Mouse (Mus musculus): ENCODE data around the gene Epp13. TPM values are rescaled to one million over a fixed set of nuclear protein-coding genes. Genes with fewer than 3 reads are reported as not detected.
"Not testable (repeated sequence)": the region's sequence is repeated elsewhere in the genome, so short reads cannot be mapped to it uniquely, and the experiment has no call there.

Gene Epp13
- polyA plus RNA-seq (2014; fragmentation: Nextera tagmentation; extraction: Ambion mirVana) = not detected in 2 replicates

DNA sequence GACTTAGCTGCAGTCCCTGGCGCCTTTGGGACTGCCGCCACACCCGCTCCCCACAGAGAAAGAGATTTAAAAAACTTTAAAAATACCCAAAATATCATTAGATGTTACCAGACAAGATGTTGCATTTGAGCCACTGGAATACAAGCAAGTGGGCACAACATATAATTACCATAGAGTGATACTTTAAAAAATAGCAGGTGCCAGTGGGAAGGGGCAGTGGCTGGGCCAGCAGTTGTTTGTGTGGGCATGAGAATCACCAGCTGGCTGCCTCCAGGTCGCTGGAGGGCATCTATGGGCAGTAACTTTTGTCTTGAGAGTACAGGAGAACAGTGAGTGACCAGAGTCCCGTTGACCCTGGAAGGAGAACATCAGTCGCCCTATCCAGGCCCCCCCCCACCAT, at the start of gene Epp13:
Epp13 (plus strand) TSS at position 301 of the 400 bp plus-strand sequence.
- no peaks in the 10 kb centered on the region for H3K27me3 ChIP-seq (ENCODE audit: control insufficient read depth, insufficient read depth, low read length)
- H3K36me3 ChIP-seq (ENCODE audit: control insufficient read depth, insufficient read depth, low read length) = no peaks in the 10 kb centered on the region
- ATAC-seq (replicated peaks; ENCODE audit: insufficient number of reproducible peaks, low FRiP score, low TSS enrichment) = no peak
- no peak within 1 kb of the TSS for H3K4me2 ChIP-seq
- WGBS (ENCODE audit: insufficient replicate concordance) = 87% methylated on average over 6 of the region's 6 CpGs
- no peak within 1 kb of the TSS for H3K9ac ChIP-seq (ENCODE audit: low read depth, low read length)
- H3K4me3 ChIP-seq (ENCODE audit: low read depth, low read length) = no peak within 1 kb of the TSS
- no peak within 1 kb of the TSS for H3K27ac ChIP-seq (ENCODE audit: low read depth, low read length)
- H3K4me1 ChIP-seq (ENCODE audit: control insufficient read depth, insufficient read depth, low read length) = no peaks in the 10 kb centered on the region
- H3K9me3 ChIP-seq (replicated peaks; ENCODE audit: control insufficient read depth, low read length) = peaks cover 4% of the 10 kb centered on the region; the same call in 1 of the 2 replicates

DNA sequence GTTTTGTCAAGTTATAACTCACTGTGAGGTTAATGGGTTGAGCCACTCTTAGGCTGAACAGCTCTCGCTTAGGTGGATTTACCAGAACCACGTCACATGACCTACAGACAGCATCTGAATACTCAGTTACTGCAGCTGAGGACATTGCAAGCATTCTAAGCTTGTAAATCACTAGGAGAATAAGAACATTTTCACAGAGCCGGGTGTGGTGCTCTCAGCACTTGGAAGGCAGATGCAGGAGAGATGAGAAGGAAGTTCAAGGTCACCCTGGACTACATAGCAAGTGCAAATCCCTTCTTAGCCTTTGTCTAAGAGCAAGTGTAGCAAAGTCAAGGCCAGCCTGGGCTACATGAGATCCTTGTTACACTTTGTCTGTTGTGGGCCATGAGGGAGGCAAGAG, 48.3 kb upstream of the Epp13 start:
- 69% methylated on average over 3 of the region's 3 CpGs for WGBS (ENCODE audit: insufficient replicate concordance)

GRCm38 (mm10) chr7:6213144-6213543, 39.4 kb upstream of the Epp13 start:
- no peaks in the 10 kb centered on the region for H3K36me3 ChIP-seq (ENCODE audit: control insufficient read depth, insufficient read depth, low read length)
- H3K9ac ChIP-seq (ENCODE audit: low read depth, low read length) = no peak overlapping the region
- no peak overlapping the region for H3K4me3 ChIP-seq (ENCODE audit: low read depth, low read length)
- H3K4me1 ChIP-seq (ENCODE audit: control insufficient read depth, insufficient read depth, low read length) = no peaks in the 10 kb centered on the region
- WGBS (ENCODE audit: insufficient replicate concordance) = 38% methylated on average over 5 of the region's 5 CpGs
- H3K27ac ChIP-seq (ENCODE audit: low read depth, low read length) = no peak overlapping the region
- no peak for ATAC-seq (replicated peaks; ENCODE audit: insufficient number of reproducible peaks, low FRiP score, low TSS enrichment)
- no peaks in the 10 kb centered on the region for H3K9me3 ChIP-seq (replicated peaks; ENCODE audit: control insufficient read depth, low read length)
- no peaks in the 10 kb centered on the region for H3K27me3 ChIP-seq (ENCODE audit: control insufficient read depth, insufficient read depth, low read length)
- no peak overlapping the region for H3K4me2 ChIP-seq

More for the DNA sequence above, 48.3 kb upstream of the Epp13 start:
- Histone ChIP-seq H3K9me3 (replicated peaks; ENCODE audit: control insufficient read depth, low read length) (no peaks in the 10 kb centered on the region), H3K4me1 (ENCODE audit: control insufficient read depth, insufficient read depth, low read length) (no peaks in the 10 kb centered on the region), H3K27me3 (ENCODE audit: control insufficient read depth, insufficient read depth, low read length) (no peaks in the 10 kb centered on the region), H3K36me3 (ENCODE audit: control insufficient read depth, insufficient read depth, low read length) (no peaks in the 10 kb centered on the region), H3K4me2 (no peak overlapping the region), H3K27ac (ENCODE audit: low read depth, low read length) (no peak overlapping the region), H3K9ac (ENCODE audit: low read depth, low read length) (no peak overlapping the region), H3K4me3 (ENCODE audit: low read depth, low read length) (no peak overlapping the region)
- no peak for ATAC-seq (replicated peaks; ENCODE audit: insufficient number of reproducible peaks, low FRiP score, low TSS enrichment)

DNA sequence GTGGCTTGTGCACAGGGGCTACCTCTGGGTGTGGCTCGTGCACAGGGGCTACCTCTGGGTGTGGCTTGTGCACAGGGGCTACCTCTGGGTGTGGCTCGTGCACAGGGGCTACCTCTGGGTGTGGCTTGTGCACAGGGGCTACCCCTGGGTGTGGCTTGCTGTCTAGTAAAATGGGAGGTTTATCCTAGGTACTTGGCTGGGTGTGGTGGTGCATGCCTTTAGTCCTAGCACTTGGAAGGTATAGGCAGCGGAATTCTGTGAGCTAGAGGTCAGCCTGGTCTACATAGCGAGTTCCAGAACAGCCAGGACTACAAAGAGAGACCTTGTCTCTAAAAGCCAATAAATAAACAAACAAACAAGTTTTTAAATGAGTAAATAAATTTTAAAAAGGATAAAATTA, 37.8 kb upstream of the Epp13 start:
- not testable (repeated sequence) for H3K4me3 ChIP-seq (ENCODE audit: low read depth, low read length); H3K27ac ChIP-seq (ENCODE audit: low read depth, low read length); H3K9me3 ChIP-seq (replicated peaks; ENCODE audit: control insufficient read depth, low read length); H3K27me3 ChIP-seq (ENCODE audit: control insufficient read depth, insufficient read depth, low read length); H3K4me1 ChIP-seq (ENCODE audit: control insufficient read depth, insufficient read depth, low read length); H3K36me3 ChIP-seq (ENCODE audit: control insufficient read depth, insufficient read depth, low read length); H3K9ac ChIP-seq (ENCODE audit: low read depth, low read length); H3K4me2 ChIP-seq; ATAC-seq (replicated peaks; ENCODE audit: insufficient number of reproducible peaks, low FRiP score, low TSS enrichment)
- 63% methylated on average over 4 of the region's 4 CpGs for WGBS (ENCODE audit: insufficient replicate concordance)

DNA sequence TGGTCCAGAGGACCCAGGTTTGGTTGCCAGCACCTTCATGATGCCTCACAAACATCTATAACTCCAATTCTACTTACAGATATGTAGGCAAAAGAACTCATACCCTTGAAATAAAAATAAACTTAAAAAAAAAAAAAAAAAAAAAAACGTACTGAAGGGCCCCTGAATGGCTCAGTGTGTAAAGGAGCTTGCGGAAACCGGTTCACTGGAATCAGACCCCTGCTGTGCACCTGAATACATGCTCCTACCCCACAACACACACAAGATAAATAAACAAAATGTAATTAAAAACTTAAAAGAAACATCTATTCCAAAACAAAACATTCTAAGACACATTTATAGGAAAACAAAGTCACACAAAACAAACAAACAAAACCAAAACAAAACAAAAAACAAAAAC, 32.4 kb upstream of the Epp13 start:
- Histone ChIP-seq H3K4me3 (ENCODE audit: low read depth, low read length) (no peak overlapping the region), H3K9ac (ENCODE audit: low read depth, low read length) (no peak overlapping the region), H3K27me3 (ENCODE audit: control insufficient read depth, insufficient read depth, low read length) (no peaks in the 10 kb centered on the region), H3K9me3 (replicated peaks; ENCODE audit: control insufficient read depth, low read length) (0 out of 2 replicates have a peak, but pooled peaks cover 3% of the 10 kb centered on the region), H3K4me1 (ENCODE audit: control insufficient read depth, insufficient read depth, low read length) (no peaks in the 10 kb centered on the region), H3K36me3 (ENCODE audit: control insufficient read depth, insufficient read depth, low read length) (no peaks in the 10 kb centered on the region), H3K4me2 (no peak overlapping the region), H3K27ac (ENCODE audit: low read depth, low read length) (no peak overlapping the region)
- WGBS (ENCODE audit: insufficient replicate concordance) = 39% methylated on average over 3 of the region's 3 CpGs
- ATAC-seq (replicated peaks; ENCODE audit: insufficient number of reproducible peaks, low FRiP score, low TSS enrichment) = no peak

DNA sequence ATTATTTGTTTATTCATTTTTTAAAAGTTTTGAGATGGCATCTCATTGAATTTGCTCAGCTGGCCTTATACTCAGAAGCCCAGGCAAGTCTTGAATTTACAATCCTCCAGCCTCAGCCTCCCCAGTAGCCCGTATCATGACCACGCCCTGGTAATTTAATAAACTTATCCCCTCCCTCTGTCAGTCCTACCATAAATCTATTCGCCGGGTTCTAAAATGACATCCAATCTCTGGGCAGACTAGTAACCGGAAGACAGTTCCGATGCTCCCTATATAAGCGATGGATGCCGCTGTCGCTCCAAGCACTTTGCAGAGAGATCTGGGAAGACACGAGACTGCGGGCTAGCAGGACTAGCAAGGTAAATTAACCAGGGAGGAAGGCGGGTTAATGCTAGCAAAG, 30.5 kb upstream of the Epp13 start, which contains the start of gene Zscan5b:
Zscan5b (plus strand) TSS at position 301 of the 400 bp plus-strand sequence.
- no peaks in the 10 kb centered on the region for H3K36me3 ChIP-seq (ENCODE audit: control insufficient read depth, insufficient read depth, low read length)
- no peaks in the 10 kb centered on the region for H3K27me3 ChIP-seq (ENCODE audit: control insufficient read depth, insufficient read depth, low read length)
- H3K9ac ChIP-seq (ENCODE audit: low read depth, low read length) = no peak within 1 kb of the TSS
- no peaks in the 10 kb centered on the region for H3K4me1 ChIP-seq (ENCODE audit: control insufficient read depth, insufficient read depth, low read length)
- H3K4me3 ChIP-seq (ENCODE audit: low read depth, low read length) = no peak within 1 kb of the TSS
- 87% methylated on average over 12 of the region's 12 CpGs for WGBS (ENCODE audit: insufficient replicate concordance)
- 0 out of 2 replicates have a peak, but pooled peaks cover 3% of the 10 kb centered on the region for H3K9me3 ChIP-seq (replicated peaks; ENCODE audit: control insufficient read depth, low read length)
- ATAC-seq (replicated peaks; ENCODE audit: insufficient number of reproducible peaks, low FRiP score, low TSS enrichment) = no peak
- no peak within 1 kb of the TSS for H3K27ac ChIP-seq (ENCODE audit: low read depth, low read length)
- H3K4me2 ChIP-seq = no peak within 1 kb of the TSS

DNA sequence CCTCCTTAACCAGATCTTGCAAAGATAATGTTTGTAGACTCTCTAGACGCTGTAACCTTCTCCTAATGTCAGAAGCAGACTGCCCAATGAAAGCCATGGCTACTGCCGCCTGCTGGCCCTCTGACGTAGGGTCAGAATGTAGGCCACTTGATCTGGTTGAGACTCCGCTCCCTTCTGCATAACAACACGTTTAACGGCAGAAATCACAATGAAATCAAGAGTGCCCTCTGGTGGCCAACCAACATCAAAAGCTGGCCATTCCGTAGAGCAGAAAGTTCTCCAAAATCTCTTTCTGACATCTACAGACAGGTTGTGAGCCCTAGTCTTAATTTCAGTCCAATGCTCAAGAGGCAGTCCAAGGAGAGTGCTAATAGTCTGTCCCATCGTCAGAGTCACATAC, 24.0 kb upstream of the Epp13 start:
- H3K27ac ChIP-seq (ENCODE audit: low read depth, low read length); H3K9ac ChIP-seq (ENCODE audit: low read depth, low read length); H3K36me3 ChIP-seq (ENCODE audit: control insufficient read depth, insufficient read depth, low read length); H3K27me3 ChIP-seq (ENCODE audit: control insufficient read depth, insufficient read depth, low read length); H3K4me1 ChIP-seq (ENCODE audit: control insufficient read depth, insufficient read depth, low read length); H3K4me2 ChIP-seq; ATAC-seq (replicated peaks; ENCODE audit: insufficient number of reproducible peaks, low FRiP score, low TSS enrichment); H3K4me3 ChIP-seq (ENCODE audit: low read depth, low read length): not testable (repeated sequence)
- WGBS (ENCODE audit: insufficient replicate concordance) = 57% methylated on average over 8 of the region's 8 CpGs
- peaks cover 14% of the 10 kb centered on the region for H3K9me3 ChIP-seq (replicated peaks; ENCODE audit: control insufficient read depth, low read length)

- Histone ChIP-seq H3K4me1 (ENCODE audit: control insufficient read depth, insufficient read depth, low read length) (no peaks in the 10 kb centered on the region), H3K27ac (ENCODE audit: low read depth, low read length) (no peak overlapping the region), H3K9ac (ENCODE audit: low read depth, low read length) (no peak overlapping the region), H3K4me3 (ENCODE audit: low read depth, low read length) (no peak overlapping the region), H3K9me3 (replicated peaks; ENCODE audit: control insufficient read depth, low read length) (no peaks in the 10 kb centered on the region), H3K36me3 (ENCODE audit: control insufficient read depth, insufficient read depth, low read length) (no peaks in the 10 kb centered on the region), H3K4me2 (no peak overlapping the region), H3K27me3 (ENCODE audit: control insufficient read depth, insufficient read depth, low read length) (no peaks in the 10 kb centered on the region)
- ATAC-seq (replicated peaks; ENCODE audit: insufficient number of reproducible peaks, low FRiP score, low TSS enrichment) = no peak
- WGBS (ENCODE audit: insufficient replicate concordance) = 46% methylated on average over 11 of the region's 11 CpGs
Measured at GRCm38 (mm10) chr7:6239787-6240186, 12.7 kb upstream of the Epp13 start.

DNA sequence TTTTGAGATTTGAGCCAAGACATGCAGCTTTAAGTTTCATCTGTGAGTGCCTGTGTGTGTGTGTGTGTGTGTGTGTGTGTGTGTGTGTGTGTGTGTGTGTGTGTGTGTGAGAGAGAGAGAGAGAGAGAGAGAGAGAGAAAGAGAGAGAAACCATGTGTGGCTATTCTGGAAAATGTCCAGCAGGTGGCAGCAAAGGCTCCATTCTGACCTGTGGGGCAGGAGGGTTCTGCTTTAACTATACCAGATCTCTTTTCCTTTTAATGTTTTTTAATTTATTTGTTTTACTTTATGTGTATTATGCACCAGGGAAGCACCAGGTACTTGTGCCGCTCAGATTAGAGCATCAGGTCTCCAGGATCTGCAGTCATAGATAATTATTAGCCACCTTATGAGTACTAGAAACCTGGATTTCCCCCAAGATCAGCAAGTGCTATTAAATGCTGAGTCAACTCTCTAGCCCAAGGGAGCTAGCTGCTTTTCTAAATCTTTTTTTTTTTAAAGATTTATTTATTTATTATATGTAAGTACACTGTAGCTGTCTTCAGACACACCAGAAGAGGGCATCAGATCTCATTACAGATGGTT, 11.6 kb upstream of the Epp13 start:
- H3K4me2 ChIP-seq; H3K4me3 ChIP-seq (ENCODE audit: low read depth, low read length); ATAC-seq (replicated peaks; ENCODE audit: insufficient number of reproducible peaks, low FRiP score, low TSS enrichment); H3K4me1 ChIP-seq (ENCODE audit: control insufficient read depth, insufficient read depth, low read length); H3K27ac ChIP-seq (ENCODE audit: low read depth, low read length); H3K9ac ChIP-seq (ENCODE audit: low read depth, low read length); H3K27me3 ChIP-seq (ENCODE audit: control insufficient read depth, insufficient read depth, low read length); H3K36me3 ChIP-seq (ENCODE audit: control insufficient read depth, insufficient read depth, low read length); H3K9me3 ChIP-seq (replicated peaks; ENCODE audit: control insufficient read depth, low read length): not testable (repeated sequence)
- 21% methylated on average over 1 of the region's 1 CpGs for WGBS (ENCODE audit: insufficient replicate concordance)
